Mouse (Mus musculus) kidney, adult 2 months (tissue): ENCODE data around the gene Tubgcp4.

Experiments
- CTCF ChIP-seq: fragments of 200-500 bp; conservative IDR thresholded peaks from 2 replicates; pipeline ENCODE4 v1.5.1; 2011; ENCODE audit warnings: low read depth, mild to moderate bottlenecking, control low read depth, low read length, moderate library complexity, mixed read lengths; ENCODE audit not compliant: insufficient read depth, insufficient read length
- POLR2A ChIP-seq: fragments of 200-500 bp; IDR thresholded peaks from one replicate; pipeline ENCODE4 v1.6.1; 2011; ENCODE audit warnings: low read depth, low read length, control low read depth

- no peak for TF ChIP-seq CTCF
- no peak for TF ChIP-seq POLR2A
Observed at GRCm38 (mm10) chr2:121128865-121129620, 41.4 kb upstream of the Tubgcp4 start.
